In the genomic region with DNA sequence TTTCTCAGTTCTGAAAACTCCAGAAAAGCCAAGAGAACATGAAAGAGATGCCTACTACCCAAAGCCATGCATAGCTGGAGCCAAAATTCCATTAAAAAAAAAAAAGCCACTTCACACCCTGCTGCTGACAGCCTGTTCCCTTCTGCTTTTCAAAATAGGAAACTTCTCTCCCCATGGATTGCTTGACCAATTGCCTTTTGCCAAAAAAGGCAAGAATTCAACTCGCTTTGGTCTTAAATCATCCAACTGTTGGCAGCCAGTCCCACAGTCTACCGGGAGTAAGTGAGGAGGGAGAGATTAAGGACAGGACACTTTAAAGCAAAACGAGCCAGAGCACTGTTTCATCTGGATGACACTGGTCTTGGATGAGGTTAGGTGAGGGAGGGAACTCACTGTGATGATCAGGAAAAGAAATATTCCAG, we compare ENCODE assay signal across 9 mouse cellular contexts.
DNase-seq lines count a peak whose midpoint lies in the region; ATAC-seq lines count a peak whose summit lies in the region.
"Had no signal": no experiment of that assay in that cellular context is flagged by ENCODE, and none has a peak within 500 bp of the region (broad histone marks: within the 10 kb centered on the region; RNA-seq: fewer than 3 reads in every experiment).

No protein-coding gene starts in this region.

- H3K4me1 ChIP-seq in heart, embryonic 11.5 days (ENCODE audit: control insufficient read depth, insufficient read depth, low read length) = no peaks in the 10 kb centered on the region
- H3K4me1 ChIP-seq in heart, embryonic 15.5 days (replicated peaks) = peaks cover 3% of the 10 kb centered on the region; the same call in 1 of the 2 replicates
- peaks cover 4% of the 10 kb centered on the region; the same call in 1 of the 2 replicates for H3K4me1 ChIP-seq in lung, embryonic 16.5 days (replicated peaks; ENCODE audit: control insufficient read depth, insufficient read depth, low read length)

- no peaks in the 10 kb centered on the region for H3K27me3 ChIP-seq in heart, embryonic 11.5 days (ENCODE audit: control insufficient read depth, insufficient read depth, low read length)
- H3K27me3 ChIP-seq in heart, embryonic 15.5 days = no peaks in the 10 kb centered on the region
- no peaks in the 10 kb centered on the region for H3K27me3 ChIP-seq in lung, embryonic 16.5 days (ENCODE audit: control insufficient read depth, insufficient read depth, low read depth, low read length)

- no peak overlapping the region for H3K4me2 ChIP-seq in heart, embryonic 11.5 days
- H3K4me2 ChIP-seq in heart, embryonic 15.5 days = no peak overlapping the region
- H3K4me2 ChIP-seq in lung, embryonic 16.5 days (ENCODE audit: low read depth, low read length) = no peak overlapping the region

- H3K9me3 ChIP-seq in heart, embryonic 11.5 days (replicated peaks; ENCODE audit: control insufficient read depth, low read length) = no peaks in the 10 kb centered on the region
- H3K9me3 ChIP-seq in heart, embryonic 15.5 days (replicated peaks) = no peaks in the 10 kb centered on the region; the same call in 1 of the 2 replicates
- H3K9me3 ChIP-seq in lung, embryonic 16.5 days (ENCODE audit: control insufficient read depth, low read length) = no peaks in the 10 kb centered on the region
- H3K9me3 ChIP-seq: midbrain, embryonic 10.5 days had no signal

- DNase-seq in heart, adult 11 months = peak; percentile 98
- DNase-seq in adrenal gland, adult 2 months = peak; percentile 43
- DNase-seq in thymus, postnatal 4 days = no peak
- no peak for DNase-seq in thymus, postnatal 14 days

- H3K36me3 ChIP-seq in heart, embryonic 11.5 days (ENCODE audit: control insufficient read depth, insufficient read depth, low read length) = no peaks in the 10 kb centered on the region
- H3K36me3 ChIP-seq in heart, embryonic 15.5 days = no peaks in the 10 kb centered on the region
- H3K36me3 ChIP-seq in lung, embryonic 16.5 days (ENCODE audit: control insufficient read depth, insufficient read depth, low read length) = no peaks in the 10 kb centered on the region
- H3K36me3 ChIP-seq: midbrain, embryonic 10.5 days had no signal

- no peak overlapping the region for H3K27ac ChIP-seq in heart, embryonic 11.5 days (ENCODE audit: low read depth, low read length)
- no peak overlapping the region for H3K27ac ChIP-seq in heart, embryonic 15.5 days
- H3K27ac ChIP-seq in lung, embryonic 16.5 days (ENCODE audit: low read length) = 0 out of 2 replicates have a peak overlapping the region, but pooled peaks have one; percentile 57
- H3K27ac ChIP-seq: midbrain, embryonic 10.5 days had no signal

- no peak overlapping the region for H3K4me3 ChIP-seq in heart, embryonic 11.5 days (ENCODE audit: low read depth, low read length)
- no peak overlapping the region for H3K4me3 ChIP-seq in heart, embryonic 15.5 days
- H3K4me3 ChIP-seq in lung, embryonic 16.5 days (ENCODE audit: low read length) = no peak overlapping the region
- H3K4me3 ChIP-seq: midbrain, embryonic 10.5 days had no signal

- 36% methylated on average over 3 of the region's 3 CpGs for WGBS in heart, embryonic 11.5 days (ENCODE audit: insufficient replicate concordance)
- WGBS in heart, embryonic 15.5 days = 30% methylated on average over 3 of the region's 3 CpGs
- 39% methylated on average over 3 of the region's 3 CpGs for WGBS in lung, embryonic 16.5 days

- no peak for ATAC-seq in heart, embryonic 11.5 days (replicated peaks; ENCODE audit: insufficient number of reproducible peaks, low FRiP score, low TSS enrichment)
- ATAC-seq in heart, embryonic 15.5 days (replicated peaks; ENCODE audit: insufficient number of reproducible peaks, insufficient read depth, low FRiP score, low read depth) = 0 out of 2 replicates have a peak, but pooled peaks have one; percentile 18
- peak; percentile 85 for ATAC-seq in lung, embryonic 16.5 days (ENCODE audit: low read depth)
- ATAC-seq in megakaryocyte progenitor cell, adult 5-6 weeks (replicated peaks; ENCODE audit: poor library complexity) = no peak

- no peak overlapping the region for H3K9ac ChIP-seq in heart, embryonic 11.5 days (ENCODE audit: low read depth, low read length)
- no peak overlapping the region for H3K9ac ChIP-seq in heart, embryonic 15.5 days
- H3K9ac ChIP-seq in lung, embryonic 16.5 days (ENCODE audit: low read length) = no peak overlapping the region

Comparison
In these comparisons a context has a peak if more than half of its experiments do, and no peak if none do; other contexts are left out.
1. ATAC-seq: peak in heart, embryonic 15.5 days (single experiment) and lung, embryonic 16.5 days (single experiment); none in heart, embryonic 11.5 days (single experiment) and megakaryocyte progenitor cell, adult 5-6 weeks (single experiment).
2. DNase-seq: peak in heart, adult 11 months (single experiment) and adrenal gland, adult 2 months (single experiment); none in thymus, postnatal 4 days (single experiment) and thymus, postnatal 14 days (single experiment).